Mouse (Mus musculus): Measurements from ENCODE around the gene Cd244a. TPM values are rescaled to one million over a fixed set of nuclear protein-coding genes. Genes with fewer than 3 reads are reported as not detected.

Cd244a gene
- polyA plus RNA-seq, 1 experiment, result 0.16 TPM

GRCm38 (mm10) chr1:171630041-171630440, 71.0 kb downstream of the Cd244a start:
- H3K36me3 ChIP-seq (ENCODE audit: control insufficient read depth, insufficient read depth, low read length), result no peaks in the 10 kb centered on the region
- no peak for TF ChIP-seq POLR2A (IDR thresholded peaks at IDR 0.05; ENCODE audit: control insufficient read depth, low read depth, low read length)
- TF ChIP-seq CTCF (IDR thresholded peaks at IDR 0.05; ENCODE audit: control insufficient read depth, insufficient read depth, insufficient replicate concordance, low read depth, low read length), result no peak
- H3K4me3 ChIP-seq (ENCODE audit: control insufficient read depth, low read depth, low read length), result no peak overlapping the region
- no peaks in the 10 kb centered on the region for H3K27me3 ChIP-seq (ENCODE audit: control insufficient read depth, insufficient read depth, low read length)
- no peaks in the 10 kb centered on the region for H3K4me1 ChIP-seq (ENCODE audit: control insufficient read depth, insufficient read depth, low read length)
- no peak overlapping the region for H3K27ac ChIP-seq (ENCODE audit: control insufficient read depth, insufficient read depth, low read depth, low read length)

GRCm38 (mm10) chr1:171630912-171631311, 71.9 kb downstream of the Cd244a start:
- H3K4me3 ChIP-seq (ENCODE audit: control insufficient read depth, low read depth, low read length), result no peak overlapping the region
- no peaks in the 10 kb centered on the region for H3K27me3 ChIP-seq (ENCODE audit: control insufficient read depth, insufficient read depth, low read length)
- no peak for TF ChIP-seq POLR2A (IDR thresholded peaks at IDR 0.05; ENCODE audit: control insufficient read depth, low read depth, low read length)
- no peak for TF ChIP-seq CTCF (IDR thresholded peaks at IDR 0.05; ENCODE audit: control insufficient read depth, insufficient read depth, insufficient replicate concordance, low read depth, low read length)
- H3K27ac ChIP-seq (ENCODE audit: control insufficient read depth, insufficient read depth, low read depth, low read length), result no peak overlapping the region
- no peaks in the 10 kb centered on the region for H3K4me1 ChIP-seq (ENCODE audit: control insufficient read depth, insufficient read depth, low read length)
- H3K36me3 ChIP-seq (ENCODE audit: control insufficient read depth, insufficient read depth, low read length), result no peaks in the 10 kb centered on the region

GRCm38 (mm10) chr1:171631447-171631846, 72.5 kb downstream of the Cd244a start:
- H3K4me3 ChIP-seq (ENCODE audit: control insufficient read depth, low read depth, low read length), result no peak overlapping the region
- TF ChIP-seq CTCF (IDR thresholded peaks at IDR 0.05; ENCODE audit: control insufficient read depth, insufficient read depth, insufficient replicate concordance, low read depth, low read length), result no peak
- TF ChIP-seq POLR2A (IDR thresholded peaks at IDR 0.05; ENCODE audit: control insufficient read depth, low read depth, low read length), result no peak
- H3K27ac ChIP-seq (ENCODE audit: control insufficient read depth, insufficient read depth, low read depth, low read length), result no peak overlapping the region
- H3K36me3 ChIP-seq (ENCODE audit: control insufficient read depth, insufficient read depth, low read length), result no peaks in the 10 kb centered on the region
- H3K4me1 ChIP-seq (ENCODE audit: control insufficient read depth, insufficient read depth, low read length), result no peaks in the 10 kb centered on the region
- H3K27me3 ChIP-seq (ENCODE audit: control insufficient read depth, insufficient read depth, low read length), result no peaks in the 10 kb centered on the region

- Histone ChIP-seq H3K4me3 (ENCODE audit: control insufficient read depth, low read depth, low read length) (no peak overlapping the region), H3K27ac (ENCODE audit: control insufficient read depth, insufficient read depth, low read depth, low read length) (no peak overlapping the region), H3K27me3 (ENCODE audit: control insufficient read depth, insufficient read depth, low read length) (no peaks in the 10 kb centered on the region), H3K4me1 (ENCODE audit: control insufficient read depth, insufficient read depth, low read length) (no peaks in the 10 kb centered on the region), H3K36me3 (ENCODE audit: control insufficient read depth, insufficient read depth, low read length) (no peaks in the 10 kb centered on the region)
- no peak for TF ChIP-seq POLR2A (IDR thresholded peaks at IDR 0.05; ENCODE audit: control insufficient read depth, low read depth, low read length)
- TF ChIP-seq CTCF (IDR thresholded peaks at IDR 0.05; ENCODE audit: control insufficient read depth, insufficient read depth, insufficient replicate concordance, low read depth, low read length), result no peak
Observed at GRCm38 (mm10) chr1:171635696-171636095, 76.7 kb downstream of the Cd244a start.

GRCm38 (mm10) chr1:171637101-171637500, 78.1 kb downstream of the Cd244a start:
- Histone ChIP-seq H3K27me3 (ENCODE audit: control insufficient read depth, insufficient read depth, low read length) (no peaks in the 10 kb centered on the region), H3K27ac (ENCODE audit: control insufficient read depth, insufficient read depth, low read depth, low read length) (no peak overlapping the region), H3K4me1 (ENCODE audit: control insufficient read depth, insufficient read depth, low read length) (no peaks in the 10 kb centered on the region), H3K36me3 (ENCODE audit: control insufficient read depth, insufficient read depth, low read length) (no peaks in the 10 kb centered on the region), H3K4me3 (ENCODE audit: control insufficient read depth, low read depth, low read length) (no peak overlapping the region)
- no peak for TF ChIP-seq POLR2A (IDR thresholded peaks at IDR 0.05; ENCODE audit: control insufficient read depth, low read depth, low read length)
- no peak for TF ChIP-seq CTCF (IDR thresholded peaks at IDR 0.05; ENCODE audit: control insufficient read depth, insufficient read depth, insufficient replicate concordance, low read depth, low read length)

- no peak overlapping the region for H3K4me3 ChIP-seq (ENCODE audit: control insufficient read depth, low read depth, low read length)
- H3K36me3 ChIP-seq (ENCODE audit: control insufficient read depth, insufficient read depth, low read length), result no peaks in the 10 kb centered on the region
- H3K4me1 ChIP-seq (ENCODE audit: control insufficient read depth, insufficient read depth, low read length), result no peaks in the 10 kb centered on the region
- H3K27me3 ChIP-seq (ENCODE audit: control insufficient read depth, insufficient read depth, low read length), result no peaks in the 10 kb centered on the region
- TF ChIP-seq POLR2A (IDR thresholded peaks at IDR 0.05; ENCODE audit: control insufficient read depth, low read depth, low read length), result no peak
- no peak for TF ChIP-seq CTCF (IDR thresholded peaks at IDR 0.05; ENCODE audit: control insufficient read depth, insufficient read depth, insufficient replicate concordance, low read depth, low read length)
- no peak overlapping the region for H3K27ac ChIP-seq (ENCODE audit: control insufficient read depth, insufficient read depth, low read depth, low read length)
Observed at GRCm38 (mm10) chr1:171638686-171639085, 79.7 kb downstream of the Cd244a start.

- Histone ChIP-seq H3K27ac (ENCODE audit: control insufficient read depth, insufficient read depth, low read depth, low read length) (no peak overlapping the region), H3K4me1 (ENCODE audit: control insufficient read depth, insufficient read depth, low read length) (no peaks in the 10 kb centered on the region), H3K4me3 (ENCODE audit: control insufficient read depth, low read depth, low read length) (no peak overlapping the region), H3K36me3 (ENCODE audit: control insufficient read depth, insufficient read depth, low read length) (no peaks in the 10 kb centered on the region), H3K27me3 (ENCODE audit: control insufficient read depth, insufficient read depth, low read length) (no peaks in the 10 kb centered on the region)
- TF ChIP-seq CTCF (IDR thresholded peaks at IDR 0.05; ENCODE audit: control insufficient read depth, insufficient read depth, insufficient replicate concordance, low read depth, low read length) (no peak), POLR2A (IDR thresholded peaks at IDR 0.05; ENCODE audit: control insufficient read depth, low read depth, low read length) (no peak)
Observed at GRCm38 (mm10) chr1:171640796-171641195, 81.8 kb downstream of the Cd244a start.

- TF ChIP-seq CTCF (IDR thresholded peaks at IDR 0.05; ENCODE audit: control insufficient read depth, insufficient read depth, insufficient replicate concordance, low read depth, low read length) (no peak), POLR2A (IDR thresholded peaks at IDR 0.05; ENCODE audit: control insufficient read depth, low read depth, low read length) (no peak)
- H3K27me3 ChIP-seq (ENCODE audit: control insufficient read depth, insufficient read depth, low read length), result no peaks in the 10 kb centered on the region
- no peak overlapping the region for H3K27ac ChIP-seq (ENCODE audit: control insufficient read depth, insufficient read depth, low read depth, low read length)
- H3K36me3 ChIP-seq (ENCODE audit: control insufficient read depth, insufficient read depth, low read length), result no peaks in the 10 kb centered on the region
- no peaks in the 10 kb centered on the region for H3K4me1 ChIP-seq (ENCODE audit: control insufficient read depth, insufficient read depth, low read length)
- H3K4me3 ChIP-seq (ENCODE audit: control insufficient read depth, low read depth, low read length), result no peak overlapping the region
Observed at GRCm38 (mm10) chr1:171643612-171644011, 84.6 kb downstream of the Cd244a start.
